Mouse (Mus musculus): ENCODE data around the gene Tbl3.

DNA sequence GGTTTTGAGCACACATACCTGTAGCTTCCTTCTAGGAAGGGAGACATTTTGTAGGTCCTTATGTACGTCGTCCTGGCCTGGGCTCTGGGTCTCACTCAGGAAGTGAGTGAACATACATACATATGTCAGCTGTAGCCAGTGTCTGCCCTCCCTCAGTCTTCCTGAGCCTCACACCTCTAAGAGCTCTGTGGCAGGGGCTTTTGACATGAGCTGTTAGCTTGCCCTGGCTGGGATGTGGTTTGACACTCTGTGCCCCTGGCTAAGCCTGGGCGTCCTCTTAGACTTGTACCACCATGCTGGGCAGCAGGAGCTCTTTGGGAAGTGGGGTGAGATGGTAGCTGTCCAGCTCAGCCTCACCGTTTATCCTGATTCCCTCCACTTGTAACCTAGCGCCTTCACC, 36.1 kb downstream of the Tbl3 start:
- TF ChIP-seq CTCF (IDR thresholded peaks at IDR 0.05; ENCODE audit: low read depth) (no peak), EP300 (IDR thresholded peaks at IDR 0.05; ENCODE audit: low read depth) (no peak)

Measured in heart, postnatal 0 days (tissue).